Mouse (Mus musculus) testis, adult 2 months (tissue): Measurements from ENCODE around the gene Atp6v0a4. TPM values are rescaled to one million over a fixed set of nuclear protein-coding genes. Genes with fewer than 3 reads are reported as not detected.

Experiments
- H3K27ac ChIP-seq: fragments of 200-500 bp; 2 replicates; pipeline ENCODE4 v1.5.1; 2012; ENCODE audit warnings: low read depth, low read length; ENCODE audit not compliant: control insufficient read depth, insufficient read depth
- H3K27me3 ChIP-seq: fragments of 200-500 bp; 2 replicates; pipeline ENCODE4 v1.6.1; 2012; ENCODE audit warnings: mild to moderate bottlenecking, low read length, moderate library complexity; ENCODE audit not compliant: control insufficient read depth, insufficient read depth
- H3K36me3 ChIP-seq: fragments of 200-500 bp; 2 replicates; pipeline ENCODE4 v1.6.1; 2012; ENCODE audit warnings: mild to moderate bottlenecking, low read length; ENCODE audit not compliant: control insufficient read depth, insufficient read depth
- H3K4me1 ChIP-seq: fragments of 200-500 bp; 2 replicates; pipeline ENCODE4 v1.6.1; 2012; ENCODE audit warnings: low read length; ENCODE audit not compliant: control insufficient read depth, insufficient read depth
- H3K4me3 ChIP-seq: fragments of 200-500 bp; 2 replicates; pipeline ENCODE4 v1.5.1; 2012; ENCODE audit warnings: low read depth, mild to moderate bottlenecking, low read length, moderate library complexity, mixed read lengths; ENCODE audit not compliant: control insufficient read depth
- CTCF ChIP-seq: fragments of 200-500 bp; IDR thresholded peaks from 2 replicates; pipeline ENCODE4 v1.5.1; 2012; ENCODE audit warnings: low read depth, mild to moderate bottlenecking, inconsistent platforms, low read length, moderate library complexity; ENCODE audit not compliant: control insufficient read depth, insufficient read depth, insufficient replicate concordance
- POLR2A ChIP-seq: fragments of 200-500 bp; IDR thresholded peaks from 2 replicates; pipeline ENCODE4 v1.6.1; 2012; ENCODE audit warnings: low read depth, mild to moderate bottlenecking, inconsistent platforms, low read length, moderate library complexity; ENCODE audit not compliant: control insufficient read depth
- polyA plus RNA-seq: library from polyadenylated mRNA; depleted of rRNA; stranded (reverse); fragments of >200 nt; gene quantifications from 2 replicates; pipeline ENCODE4 v1.2.3, GENCODE M21; 2012

The Atp6v0a4 gene
- polyA plus RNA-seq, 1 experiment = 0.26 TPM

- no peaks in the 10 kb centered on the region for H3K4me1 ChIP-seq
- H3K36me3 ChIP-seq = no peaks in the 10 kb centered on the region
- no peak overlapping the region for H3K27ac ChIP-seq
- no peak for TF ChIP-seq CTCF
- TF ChIP-seq POLR2A = no peak
- no peaks in the 10 kb centered on the region for H3K27me3 ChIP-seq
- H3K4me3 ChIP-seq = no peak overlapping the region
Measured at GRCm38 (mm10) chr6:38156204-38156603, 31.8 kb upstream of the Atp6v0a4 start.

DNA sequence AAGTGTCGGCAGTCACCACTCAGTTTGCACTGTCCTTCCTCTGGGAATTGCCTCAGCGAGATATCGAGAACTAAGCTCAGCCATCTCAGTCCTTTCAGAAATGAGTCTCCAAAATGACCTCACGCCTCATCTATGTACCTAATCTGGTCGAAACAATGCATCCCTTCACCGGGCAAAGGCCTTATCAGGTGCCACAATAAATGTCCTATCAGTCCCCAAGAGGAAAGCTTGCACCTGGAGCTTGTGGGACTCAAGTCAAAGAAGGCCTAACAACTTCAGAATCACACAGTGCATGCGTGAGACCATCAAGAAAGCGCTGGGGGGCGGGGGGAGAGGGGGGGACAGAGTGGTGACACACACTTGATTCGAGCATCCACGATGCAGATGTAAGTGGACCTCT lies 27.9 kb upstream of the Atp6v0a4 start:
- TF ChIP-seq POLR2A (no peak), CTCF (no peak)
- Histone ChIP-seq H3K4me1 (no peaks in the 10 kb centered on the region), H3K36me3 (no peaks in the 10 kb centered on the region), H3K27me3 (no peaks in the 10 kb centered on the region), H3K27ac (no peak overlapping the region), H3K4me3 (no peak overlapping the region)

- TF ChIP-seq POLR2A = no peak
- TF ChIP-seq CTCF = no peak
- Histone ChIP-seq H3K4me1 (peaks cover 2% of the 10 kb centered on the region; the same call in 1 of the 2 replicates), H3K27ac (no peak overlapping the region), H3K4me3 (no peak overlapping the region), H3K27me3 (no peaks in the 10 kb centered on the region), H3K36me3 (no peaks in the 10 kb centered on the region)
Measured at GRCm38 (mm10) chr6:38149483-38149882, 25.1 kb upstream of the Atp6v0a4 start.

DNA sequence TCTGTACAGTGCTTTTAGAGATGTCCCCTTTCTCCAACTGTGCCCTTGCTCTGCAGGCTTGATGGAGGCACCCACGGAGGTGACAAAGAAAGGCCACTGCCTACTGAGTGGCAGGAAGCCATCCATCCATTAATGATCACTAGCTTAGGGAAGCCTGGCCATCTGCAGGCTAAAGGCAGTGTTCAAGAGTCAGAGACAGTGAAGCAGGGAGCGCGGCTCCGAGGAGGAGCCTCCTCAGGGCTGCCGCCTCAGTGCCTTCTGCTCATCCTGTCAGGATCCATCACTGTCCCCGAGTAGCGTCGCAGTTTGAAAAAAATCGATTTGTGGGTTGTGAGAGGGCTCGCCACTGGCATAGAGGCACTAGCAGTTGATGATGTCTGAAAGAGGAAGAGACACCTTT lies 24.2 kb upstream of the Atp6v0a4 start:
- H3K27ac ChIP-seq = no peak overlapping the region
- H3K4me3 ChIP-seq = no peak overlapping the region
- TF ChIP-seq POLR2A = no peak
- no peak for TF ChIP-seq CTCF
- H3K4me1 ChIP-seq = peaks cover 2% of the 10 kb centered on the region; the same call in 1 of the 2 replicates
- no peaks in the 10 kb centered on the region for H3K27me3 ChIP-seq
- H3K36me3 ChIP-seq = no peaks in the 10 kb centered on the region

GRCm38 (mm10) chr6:38147301-38147700 lies 22.9 kb upstream of the Atp6v0a4 start:
- no peak overlapping the region for H3K4me3 ChIP-seq
- no peaks in the 10 kb centered on the region for H3K27me3 ChIP-seq
- H3K4me1 ChIP-seq = peaks cover 2% of the 10 kb centered on the region; the same call in 1 of the 2 replicates
- no peak overlapping the region for H3K27ac ChIP-seq
- TF ChIP-seq CTCF = no peak
- TF ChIP-seq POLR2A = no peak
- no peaks in the 10 kb centered on the region for H3K36me3 ChIP-seq

- Histone ChIP-seq H3K4me1 (peaks cover 2% of the 10 kb centered on the region; the same call in 1 of the 2 replicates), H3K4me3 (no peak overlapping the region), H3K36me3 (no peaks in the 10 kb centered on the region), H3K27ac (no peak overlapping the region), H3K27me3 (no peaks in the 10 kb centered on the region)
- TF ChIP-seq CTCF (no peak), POLR2A (no peak)
Measured at GRCm38 (mm10) chr6:38145463-38146065, 21.2 kb upstream of the Atp6v0a4 start.

GRCm38 (mm10) chr6:38144161-38144998 lies 20.0 kb upstream of the Atp6v0a4 start:
- Histone ChIP-seq H3K27ac (no peak overlapping the region), H3K4me3 (no peak overlapping the region), H3K36me3 (no peaks in the 10 kb centered on the region), H3K4me1 (peaks cover 2% of the 10 kb centered on the region; the same call in 1 of the 2 replicates), H3K27me3 (no peaks in the 10 kb centered on the region)
- TF ChIP-seq POLR2A = no peak
- no peak for TF ChIP-seq CTCF

- H3K36me3 ChIP-seq = no peaks in the 10 kb centered on the region
- no peak for TF ChIP-seq CTCF
- TF ChIP-seq POLR2A = no peak
- H3K27ac ChIP-seq = no peak overlapping the region
- peaks cover 1% of the 10 kb centered on the region; the same call in 1 of the 2 replicates for H3K4me1 ChIP-seq
- no peak overlapping the region for H3K4me3 ChIP-seq
- no peaks in the 10 kb centered on the region for H3K27me3 ChIP-seq
Measured at GRCm38 (mm10) chr6:38140402-38140801, 16.0 kb upstream of the Atp6v0a4 start.
